Mouse (Mus musculus): ENCODE measurements at regions not wholly inside any gene's neighbourhood (a gene's known extent, or its start where the extent isn't known, plus 50 kb on each side); places are given as distances from the start of the nearest gene placed in this dataset.

DNA sequence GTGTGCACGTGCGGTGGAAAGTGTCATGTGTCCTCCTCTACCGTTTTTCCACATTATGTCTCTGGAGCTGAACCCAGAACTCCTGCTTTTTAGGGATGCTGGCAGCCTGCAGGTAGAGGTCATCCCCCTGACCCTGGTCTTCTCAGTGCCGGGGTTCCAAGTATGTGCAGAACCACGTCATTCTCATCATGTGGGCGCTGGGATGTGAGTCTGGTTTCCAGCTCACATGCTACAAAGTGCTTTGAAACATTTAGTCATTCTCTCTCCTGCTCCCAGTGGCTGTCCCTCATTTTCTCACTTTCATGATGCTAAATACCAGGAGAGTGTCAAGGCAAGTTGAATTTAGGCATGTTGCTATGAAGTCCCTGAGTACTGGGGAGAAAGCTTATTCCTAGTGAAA, 326.6 kb downstream of the Ttll7 start:
- Histone ChIP-seq H3K9ac (ENCODE audit: low read length) (no peak overlapping the region), H3K36me3 (ENCODE audit: control insufficient read depth, insufficient read depth, low read length) (no peaks in the 10 kb centered on the region), H3K4me1 (ENCODE audit: control insufficient read depth in 2 of 2, insufficient read depth in 2 of 2, low read length in 2 of 2) (peaks cover 14 to 18% of the 10 kb centered on the region in 2 experiments), H3K27me3 (ENCODE audit: control insufficient read depth, insufficient read depth, low read length) (no peaks in the 10 kb centered on the region), H3K9me3 (ENCODE audit: control insufficient read depth, low read length) (no peaks in the 10 kb centered on the region), H3K4me3 (ENCODE audit: control insufficient read depth in 1 of 2, insufficient read depth in 1 of 2, low read depth in 1 of 2, low read length in 2 of 2) (no peak overlapping the region), H3K4me2 (ENCODE audit: low read length) (no peak overlapping the region), H3K27ac (replicated peaks in 1 of 2; ENCODE audit: control insufficient read depth in 1 of 2, insufficient read depth in 1 of 2, low read depth in 2 of 2, low read length in 2 of 2) (no peak overlapping the region)
- 78% methylated on average over 6 of the region's 6 CpGs for WGBS
- no peak for ATAC-seq (ENCODE audit: insufficient number of reproducible peaks, insufficient read depth, low FRiP score, low read depth)

GRCm38 (mm10) chr3:147180711-147181110, 328.5 kb downstream of the Ttll7 start:
- Histone ChIP-seq H3K4me3 (ENCODE audit: control insufficient read depth in 1 of 2, insufficient read depth in 1 of 2, low read depth in 1 of 2, low read length in 2 of 2) (no peak overlapping the region), H3K27me3 (ENCODE audit: control insufficient read depth, insufficient read depth, low read length) (no peaks in the 10 kb centered on the region), H3K9me3 (ENCODE audit: control insufficient read depth, low read length) (no peaks in the 10 kb centered on the region), H3K36me3 (ENCODE audit: control insufficient read depth, insufficient read depth, low read length) (no peaks in the 10 kb centered on the region), H3K4me1 (ENCODE audit: control insufficient read depth in 2 of 2, insufficient read depth in 2 of 2, low read length in 2 of 2) (peaks cover 14 to 18% of the 10 kb centered on the region in 2 experiments), H3K9ac (ENCODE audit: low read length) (no peak overlapping the region), H3K4me2 (ENCODE audit: low read length) (no peak overlapping the region), H3K27ac (replicated peaks in 1 of 2; ENCODE audit: control insufficient read depth in 1 of 2, insufficient read depth in 1 of 2, low read depth in 2 of 2, low read length in 2 of 2) (0 out of 4 replicates have a peak overlapping the region, but pooled peaks of 1 of the 2 experiments have one; percentile 15)
- WGBS, result 70% methylated on average over 4 of the region's 4 CpGs
- ATAC-seq (ENCODE audit: insufficient number of reproducible peaks, insufficient read depth, low FRiP score, low read depth), result no peak

- ATAC-seq (ENCODE audit: insufficient number of reproducible peaks, insufficient read depth, low FRiP score, low read depth), result peak; percentile 68
- WGBS, result 2% methylated on average over 20 of the region's 20 CpGs
- Histone ChIP-seq H3K9me3 (ENCODE audit: control insufficient read depth, low read length) (no peaks in the 10 kb centered on the region), H3K27ac (replicated peaks in 1 of 2; ENCODE audit: control insufficient read depth in 1 of 2, insufficient read depth in 1 of 2, low read depth in 2 of 2, low read length in 2 of 2) (peak overlapping the region; percentile 8 to 15; a peak in 2 of 4 replicates), H3K4me2 (ENCODE audit: low read length) (peak overlapping the region; percentile 50), H3K27me3 (ENCODE audit: control insufficient read depth, insufficient read depth, low read length) (no peaks in the 10 kb centered on the region), H3K4me3 (ENCODE audit: control insufficient read depth in 1 of 2, insufficient read depth in 1 of 2, low read depth in 1 of 2, low read length in 2 of 2) (peak overlapping the region; percentile 8 to 21; a peak in 2 of 4 replicates), H3K4me1 (ENCODE audit: control insufficient read depth in 2 of 2, insufficient read depth in 2 of 2, low read length in 2 of 2) (peaks cover 14 to 18% of the 10 kb centered on the region in 2 experiments), H3K9ac (ENCODE audit: low read length) (no peak overlapping the region), H3K36me3 (ENCODE audit: control insufficient read depth, insufficient read depth, low read length) (no peaks in the 10 kb centered on the region)
Measured at GRCm38 (mm10) chr3:147181501-147182365, 329.6 kb downstream of the Ttll7 start.

GRCm38 (mm10) chr3:147182366-147182875, 330.3 kb downstream of the Ttll7 start:
- Histone ChIP-seq H3K4me3 (ENCODE audit: control insufficient read depth in 1 of 2, insufficient read depth in 1 of 2, low read depth in 1 of 2, low read length in 2 of 2) (peak overlapping the region in 1 of 2 experiments; percentile 8; a peak in 2 of 4 replicates), H3K36me3 (ENCODE audit: control insufficient read depth, insufficient read depth, low read length) (no peaks in the 10 kb centered on the region), H3K4me2 (ENCODE audit: low read length) (peak overlapping the region; percentile 50), H3K9ac (ENCODE audit: low read length) (no peak overlapping the region), H3K4me1 (ENCODE audit: control insufficient read depth in 2 of 2, insufficient read depth in 2 of 2, low read length in 2 of 2) (peaks cover 14 to 18% of the 10 kb centered on the region in 2 experiments), H3K27ac (replicated peaks in 1 of 2; ENCODE audit: control insufficient read depth in 1 of 2, insufficient read depth in 1 of 2, low read depth in 2 of 2, low read length in 2 of 2) (no peak overlapping the region; a peak in 1 of 4 replicates), H3K9me3 (ENCODE audit: control insufficient read depth, low read length) (no peaks in the 10 kb centered on the region), H3K27me3 (ENCODE audit: control insufficient read depth, insufficient read depth, low read length) (no peaks in the 10 kb centered on the region)
- 0 out of 2 replicates have a peak, but pooled peaks have one; percentile 35 for ATAC-seq (ENCODE audit: insufficient number of reproducible peaks, insufficient read depth, low FRiP score, low read depth)
- WGBS, result 36% methylated on average over 15 of the region's 15 CpGs

DNA sequence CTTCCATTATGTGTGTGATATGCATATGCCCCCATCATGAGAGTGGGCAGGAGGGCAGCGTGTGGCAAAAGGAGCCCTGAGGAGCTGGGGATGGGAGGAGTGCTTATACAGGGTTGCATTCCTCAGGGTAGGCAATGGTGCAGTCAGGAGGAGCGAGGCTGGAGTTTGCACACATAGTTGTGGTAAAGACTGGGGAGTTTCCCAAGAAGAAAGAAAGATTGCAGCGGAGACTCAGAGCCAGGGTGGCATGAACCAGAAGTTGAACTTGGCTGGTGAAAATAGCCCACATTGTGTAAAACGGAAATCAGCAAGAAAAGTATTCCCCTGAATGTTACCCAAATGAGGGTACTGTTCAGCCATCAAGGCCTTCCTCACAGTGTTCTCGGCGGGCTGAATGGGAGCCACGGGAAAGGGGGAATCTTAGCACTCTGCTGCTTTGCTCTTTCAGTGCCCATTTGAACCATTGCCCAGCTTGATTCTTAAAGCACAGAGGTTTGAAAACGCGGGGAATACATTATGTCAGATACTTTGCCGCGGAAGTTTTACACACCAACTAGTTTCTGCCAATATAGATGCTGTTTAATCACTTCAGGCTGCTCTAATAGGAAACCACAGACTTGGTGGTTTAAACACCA, 331.6 kb downstream of the Ttll7 start:
- Histone ChIP-seq H3K27ac (replicated peaks in 1 of 2; ENCODE audit: control insufficient read depth in 1 of 2, insufficient read depth in 1 of 2, low read depth in 2 of 2, low read length in 2 of 2) (no peak overlapping the region), H3K4me1 (ENCODE audit: control insufficient read depth in 2 of 2, insufficient read depth in 2 of 2, low read length in 2 of 2) (peaks cover 14 to 18% of the 10 kb centered on the region in 2 experiments), H3K9me3 (ENCODE audit: control insufficient read depth, low read length) (no peaks in the 10 kb centered on the region), H3K4me2 (ENCODE audit: low read length) (no peak overlapping the region), H3K36me3 (ENCODE audit: control insufficient read depth, insufficient read depth, low read length) (no peaks in the 10 kb centered on the region), H3K27me3 (ENCODE audit: control insufficient read depth, insufficient read depth, low read length) (no peaks in the 10 kb centered on the region), H3K4me3 (ENCODE audit: control insufficient read depth in 1 of 2, insufficient read depth in 1 of 2, low read depth in 1 of 2, low read length in 2 of 2) (no peak overlapping the region), H3K9ac (ENCODE audit: low read length) (no peak overlapping the region)
- 80% methylated on average over 11 of the region's 11 CpGs for WGBS
- ATAC-seq (ENCODE audit: insufficient number of reproducible peaks, insufficient read depth, low FRiP score, low read depth), result no peak

DNA sequence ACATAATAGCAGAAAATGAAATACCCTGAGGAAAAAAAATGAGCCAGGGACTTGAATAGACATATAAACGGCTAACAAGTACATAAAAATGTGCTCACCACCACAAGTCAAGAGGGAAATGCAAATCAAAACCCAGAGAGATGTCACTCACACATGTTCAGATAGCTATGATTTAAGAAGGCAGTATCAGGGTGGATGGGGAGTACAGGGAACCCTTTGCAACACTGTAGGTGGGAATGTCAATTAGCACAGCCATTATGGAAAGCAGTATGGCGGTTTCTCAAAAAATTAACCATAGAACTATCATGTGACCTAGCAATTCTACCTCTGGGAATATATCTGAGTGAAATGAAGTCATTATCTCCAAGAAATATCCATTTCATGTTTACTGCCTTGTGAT, 337.6 kb downstream of the Ttll7 start:
- ATAC-seq (ENCODE audit: insufficient number of reproducible peaks, insufficient read depth, low FRiP score, low read depth), result no peak
- Histone ChIP-seq H3K4me2 (ENCODE audit: low read length) (no peak overlapping the region), H3K4me3 (ENCODE audit: control insufficient read depth in 1 of 2, insufficient read depth in 1 of 2, low read depth in 1 of 2, low read length in 2 of 2) (no peak overlapping the region), H3K9me3 (ENCODE audit: control insufficient read depth, low read length) (no peaks in the 10 kb centered on the region), H3K27me3 (ENCODE audit: control insufficient read depth, insufficient read depth, low read length) (no peaks in the 10 kb centered on the region), H3K4me1 (ENCODE audit: control insufficient read depth in 2 of 2, insufficient read depth in 2 of 2, low read length in 2 of 2) (no peaks in the 10 kb centered on the region), H3K36me3 (ENCODE audit: control insufficient read depth, insufficient read depth, low read length) (no peaks in the 10 kb centered on the region), H3K27ac (replicated peaks in 1 of 2; ENCODE audit: control insufficient read depth in 1 of 2, insufficient read depth in 1 of 2, low read depth in 2 of 2, low read length in 2 of 2) (no peak overlapping the region), H3K9ac (ENCODE audit: low read length) (no peak overlapping the region)
- 79% methylated on average over 2 of the region's 2 CpGs for WGBS

DNA sequence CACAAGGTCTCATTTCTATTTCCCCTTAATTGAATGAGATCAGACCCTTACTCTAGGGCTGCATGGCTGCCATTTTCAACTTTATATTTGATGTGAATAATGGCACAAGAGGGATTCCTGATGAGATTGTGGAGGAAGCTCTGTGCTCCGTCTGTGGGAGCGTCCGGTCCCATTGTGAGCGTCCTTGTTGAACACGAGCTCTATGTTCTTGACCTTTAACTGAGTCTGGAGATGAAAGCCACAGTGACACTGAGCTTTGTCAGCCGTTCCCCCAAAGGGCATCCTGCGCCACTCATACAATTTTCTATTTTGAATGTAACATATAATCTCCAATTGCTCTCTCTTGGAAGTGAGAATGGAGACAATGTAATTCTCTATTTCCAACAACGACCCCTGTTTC, 344.5 kb downstream of the Ttll7 start:
- Histone ChIP-seq H3K4me3 (ENCODE audit: control insufficient read depth in 1 of 2, insufficient read depth in 1 of 2, low read depth in 1 of 2, low read length in 2 of 2) (no peak overlapping the region), H3K9me3 (ENCODE audit: control insufficient read depth, low read length) (no peaks in the 10 kb centered on the region), H3K9ac (ENCODE audit: low read length) (no peak overlapping the region), H3K4me1 (ENCODE audit: control insufficient read depth in 2 of 2, insufficient read depth in 2 of 2, low read length in 2 of 2) (no peaks in the 10 kb centered on the region), H3K4me2 (ENCODE audit: low read length) (no peak overlapping the region), H3K27me3 (ENCODE audit: control insufficient read depth, insufficient read depth, low read length) (no peaks in the 10 kb centered on the region), H3K27ac (replicated peaks in 1 of 2; ENCODE audit: control insufficient read depth in 1 of 2, insufficient read depth in 1 of 2, low read depth in 2 of 2, low read length in 2 of 2) (no peak overlapping the region), H3K36me3 (ENCODE audit: control insufficient read depth, insufficient read depth, low read length) (no peaks in the 10 kb centered on the region)
- 90% methylated on average over 8 of the region's 8 CpGs for WGBS
- ATAC-seq (ENCODE audit: insufficient number of reproducible peaks, insufficient read depth, low FRiP score, low read depth), result no peak

Data from heart, embryonic 14.5 days (tissue).